ENCODE assay signal across 7 mouse cellular contexts in genomic region chr10:71347964-71348636, GRCm38 (mm10). TPM values are rescaled to one million over a fixed set of nuclear protein-coding genes. Genes with fewer than 3 reads are reported as not detected.
DNase-seq lines count a peak whose midpoint lies in the region; ATAC-seq and TF ChIP-seq lines count a peak whose summit lies in the region.

No protein-coding gene starts in this region.

- peaks cover 7% of the 10 kb centered on the region for H3K79me2 ChIP-seq in CH12.LX (replicated peaks; ENCODE audit: control insufficient read depth, extremely low read depth, insufficient read depth, poor library complexity, severe bottlenecking)

- H3K4me3 ChIP-seq in CH12.LX (replicated peaks in 1 of 3; ENCODE audit: low read depth in 2 of 3, low read length in 2 of 3, poor library complexity in 1 of 3), result peak overlapping the region; percentile 85 to 96 (median 95)
- peak overlapping the region; percentile 74 for H3K4me3 ChIP-seq in intestine, embryonic 16.5 days (ENCODE audit: low read length)
- H3K4me3 ChIP-seq in lung, embryonic 15.5 days, result peak overlapping the region; percentile 80

- DNase-seq in 3134 (ENCODE audit: extremely low read depth, insufficient read length, low spot score) (peak; percentile 78), CH12.LX (ENCODE audit: extremely low read depth) (peak; percentile 30)
- peak; percentile 55 for DNase-seq in embryo, embryonic 11 days
- peak; percentile 61 to 70 for DNase-seq in heart, adult 18-20 months
- peak; percentile 33 for DNase-seq in ovary, postnatal 14 days (ENCODE audit: low spot score)

- H3K4me2 ChIP-seq in CH12.LX (ENCODE audit: insufficient read depth, low read depth, poor library complexity, severe bottlenecking), result peak overlapping the region; percentile 77; the same call in 1 of the 2 replicates
- H3K4me2 ChIP-seq in intestine, embryonic 16.5 days (ENCODE audit: low read depth, low read length), result peak overlapping the region; percentile 72
- H3K4me2 ChIP-seq in lung, embryonic 15.5 days, result peak overlapping the region; percentile 85

- peaks cover 2 to 50% of the 10 kb centered on the region in 2 experiments; a peak in 2 of 4 replicates for H3K4me1 ChIP-seq in CH12.LX (ENCODE audit: control insufficient read depth in 1 of 2, insufficient read depth in 2 of 2)
- H3K4me1 ChIP-seq in intestine, embryonic 16.5 days (ENCODE audit: control insufficient read depth, insufficient read depth, low read length), result peaks cover 28% of the 10 kb centered on the region
- peaks cover 28% of the 10 kb centered on the region for H3K4me1 ChIP-seq in lung, embryonic 15.5 days

- H3K27ac ChIP-seq in CH12.LX (ENCODE audit: insufficient read depth, low read depth), result peak overlapping the region; percentile 25
- H3K27ac ChIP-seq in intestine, embryonic 16.5 days (ENCODE audit: low read length), result peak overlapping the region; percentile 93
- peak overlapping the region; percentile 82 for H3K27ac ChIP-seq in lung, embryonic 15.5 days

- dilution Hi-C loops in CH12.LX (cut with MboI; ENCODE audit: extremely low pct_ligation_motif_present, extremely low pct_unique_long_range_greater_than_20kb, low sequenced_read_pairs), result no loop called here

- TF ChIP-seq CTCF in CH12.LX (conservative IDR thresholded peaks at IDR 0.05 in 1 of 2, IDR thresholded peaks at IDR 0.05 in 1 of 2; ENCODE audit: low read depth in 2 of 2, low read length in 2 of 2), result no peak

- WGBS in intestine, embryonic 16.5 days, result under 1% methylated on average over 48 of the region's 48 CpGs
- under 1% methylated on average over 48 of the region's 48 CpGs for WGBS in lung, embryonic 15.5 days

- in situ Hi-C loops in CH12.LX (cut with MboI; ENCODE audit: low pct_ligation_motif_present, low pct_unique_long_range_greater_than_20kb, low sequenced_read_pairs), result loop anchor here (10.0 kb wide), 1 partner anchor 47 kb away; no protein-coding TSS in a partner anchor

- H3K27me3 ChIP-seq in CH12.LX (replicated peaks), result no peaks in the 10 kb centered on the region
- H3K27me3 ChIP-seq in intestine, embryonic 16.5 days (replicated peaks; ENCODE audit: control insufficient read depth, insufficient read depth, low read length), result no peaks in the 10 kb centered on the region
- H3K27me3 ChIP-seq in lung, embryonic 15.5 days, result no peaks in the 10 kb centered on the region

- peaks cover 6 to 31% of the 10 kb centered on the region in 2 experiments for H3K36me3 ChIP-seq in CH12.LX (replicated peaks in 1 of 2; ENCODE audit: control insufficient read depth in 1 of 2, insufficient read depth in 1 of 2, low read length in 1 of 2)
- H3K36me3 ChIP-seq in intestine, embryonic 16.5 days (ENCODE audit: control insufficient read depth, insufficient read depth, low read length), result no peaks in the 10 kb centered on the region
- no peaks in the 10 kb centered on the region for H3K36me3 ChIP-seq in lung, embryonic 15.5 days

- no peaks in the 10 kb centered on the region for H3K9me3 ChIP-seq in CH12.LX (replicated peaks; ENCODE audit: low read length)
- H3K9me3 ChIP-seq in intestine, embryonic 16.5 days (ENCODE audit: control insufficient read depth, low read length), result no peaks in the 10 kb centered on the region
- H3K9me3 ChIP-seq in lung, embryonic 15.5 days, result no peaks in the 10 kb centered on the region

- H3K9ac ChIP-seq in CH12.LX (ENCODE audit: insufficient read depth, low read depth), result peak overlapping the region; percentile 63
- H3K9ac ChIP-seq in intestine, embryonic 16.5 days (ENCODE audit: low read depth, low read length), result peak overlapping the region; percentile 92
- H3K9ac ChIP-seq in lung, embryonic 15.5 days, result peak overlapping the region; percentile 79

- TF ChIP-seq POLR2A in CH12.LX (IDR thresholded peaks at IDR 0.05; ENCODE audit: low read depth, low read length), result no peak

- TF ChIP-seq RAD21 in CH12.LX (IDR thresholded peaks at IDR 0.05; ENCODE audit: low read depth, low read length), result no peak

- peak; percentile 34 for ATAC-seq in intestine, embryonic 16.5 days
- peak; percentile 53 for ATAC-seq in lung, embryonic 15.5 days (ENCODE audit: borderline replicate concordance, extremely low read depth, low FRiP score, low TSS enrichment)

- TF ChIP-seq EP300 in CH12.LX (IDR thresholded peaks at IDR 0.05; ENCODE audit: low read length), result no peak

TF ChIP-seq in CH12.LX, 34 proteins besides CTCF, POLR2A, EP300 and RAD21:
- TF ChIP-seq MXI1 (IDR thresholded peaks at IDR 0.05; ENCODE audit: low read depth, low read length) (peak; percentile 54; the same call in 1 of the 2 replicates), UBTF (IDR thresholded peaks at IDR 0.05; ENCODE audit: low read depth, low read length) (peak; percentile 84; the same call in 1 of the 2 replicates), HCFC1 (IDR thresholded peaks at IDR 0.05; ENCODE audit: low read depth, low read length) (no peak), BHLHE40 (IDR thresholded peaks at IDR 0.05; ENCODE audit: low read depth, low read length) (0 out of 2 replicates have a peak, but pooled peaks have one; percentile 9), MYC (IDR thresholded peaks at IDR 0.05; ENCODE audit: low read depth, low read length) (no peak), MAX (IDR thresholded peaks at IDR 0.05; ENCODE audit: low read length) (0 out of 2 replicates have a peak, but pooled peaks have one; percentile 34), USF1 (IDR thresholded peaks at IDR 0.05; ENCODE audit: low read depth, low read length) (no peak), MAFK (IDR thresholded peaks at IDR 0.05; ENCODE audit: insufficient replicate concordance, low read length) (no peak), JUND (conservative IDR thresholded peaks at IDR 0.05; ENCODE audit: low read depth, low read length) (no peak)

RNA-seq across cellular contexts. Expression of gene Ipmk, which starts 0.5 kb away (rescaled TPM):
- total RNA-seq in CH12.LX (2012; rRNA removed) (14.7 and 15.2 TPM in 2 replicates), CH12.LX (2014; rRNA removed) (21.8 and 23.8 TPM in 2 replicates)
- polyA plus RNA-seq in CH12.LX (2012; ENCODE audit: insufficient read length, low read depth), result 24.0 and 27.1 TPM in 2 replicates
- 10 to 100 TPM; 15.0 to 16.7 TPM for total RNA-seq in heart, adult 18-20 months (2021)
- polyA plus RNA-seq in intestine, embryonic 16.5 days (2015; fragmentation: Nextera tagmentation; extraction: Ambion mirVana), result 25.4 and 32.6 TPM in 2 replicates
- polyA plus RNA-seq in lung, embryonic 15.5 days (2015; fragmentation: Nextera tagmentation; extraction: Ambion mirVana), result 13.7 and 14.9 TPM in 2 replicates

RNA-seq across cellular contexts. Expression of gene Cisd1, which starts 3.3 kb away (rescaled TPM):
- total RNA-seq in CH12.LX (2012; rRNA removed) (111 and 113 TPM in 2 replicates), CH12.LX (2014; rRNA removed) (100 and 115 TPM in 2 replicates)
- polyA plus RNA-seq in CH12.LX (2012; ENCODE audit: insufficient read length, low read depth), result 78.9 and 81.8 TPM in 2 replicates
- total RNA-seq in heart, adult 18-20 months (2021), result 100 to 1,000 TPM; 349 to 364 TPM
- polyA plus RNA-seq in intestine, embryonic 16.5 days (2015; fragmentation: Nextera tagmentation; extraction: Ambion mirVana), result 125 and 134 TPM in 2 replicates
- 93.0 and 96.5 TPM in 2 replicates for polyA plus RNA-seq in lung, embryonic 15.5 days (2015; fragmentation: Nextera tagmentation; extraction: Ambion mirVana)

Comparison
In these comparisons a context has a peak if more than half of its experiments do, and no peak if none do; other contexts are left out.
1. Peak in every context shown above with its lines: DNase-seq, ATAC-seq, H3K4me3 ChIP-seq and H3K27ac ChIP-seq.
2. H3K27ac ChIP-seq: peak in every context shown above with its lines; median percentile 93 in intestine, embryonic 16.5 days; 82 in lung, embryonic 15.5 days; 25 in CH12.LX.